Mouse (Mus musculus) embryonic facial prominence, embryonic 12.5 days (tissue): ENCODE measurements around the gene Cckbr. TPM values are rescaled to one million over a fixed set of nuclear protein-coding genes. Genes with fewer than 3 reads are reported as not detected.
A peak's percentile ranks its signal among the peaks of the same experiment; 100 is the strongest.
"Not testable (repeated sequence)": the region's sequence is repeated elsewhere in the genome, so short reads cannot be mapped to it uniquely, and the experiment has no call there.

Experiments
- ATAC-seq: fragments of 200-750 bp; cut with Nextera tagmentation; 2 replicates; pipeline ENCODE4 v1.8.0; 2017; ENCODE audit not compliant: insufficient number of reproducible peaks, insufficient read depth, low FRiP score, low TSS enrichment
- H3K27ac ChIP-seq: fragments of 300-500 bp; sonication (generic); 2 replicates; pipeline ENCODE4 v1.5.1; 2016; ENCODE audit warnings: mild to moderate bottlenecking
- H3K27me3 ChIP-seq: fragments of 300-500 bp; sonication (generic); 2 replicates; pipeline ENCODE4 v1.6.1; 2016; ENCODE audit warnings: mild to moderate bottlenecking, moderate library complexity
- H3K36me3 ChIP-seq: fragments of 300-500 bp; sonication (generic); 2 replicates; pipeline ENCODE4 v1.6.1; 2016; ENCODE audit warnings: mild to moderate bottlenecking
- H3K4me1 ChIP-seq: fragments of 300-500 bp; sonication (generic); 2 replicates; pipeline ENCODE4 v1.6.1; 2016
- H3K4me2 ChIP-seq: fragments of 300-500 bp; sonication (generic); replicated peaks from 2 replicates; pipeline ENCODE4 v1.6.1; 2016; ENCODE audit warnings: mild to moderate bottlenecking, moderate library complexity
- H3K4me3 ChIP-seq: fragments of 300-500 bp; sonication (generic); 2 replicates; pipeline ENCODE4 v1.5.1; 2016; ENCODE audit warnings: mild to moderate bottlenecking
- H3K9ac ChIP-seq: fragments of 300-500 bp; sonication (generic); 2 replicates; pipeline ENCODE4 v1.6.1; 2016; ENCODE audit warnings: mild to moderate bottlenecking, moderate library complexity
- H3K9me3 ChIP-seq: fragments of 300-500 bp; sonication (generic); 2 replicates; pipeline ENCODE4 v1.6.1; 2016; ENCODE audit warnings: mild to moderate bottlenecking, moderate library complexity
- WGBS: fragments of 180-500 bp; shearing (Covaris S2); methylation state at CpG from one replicate; pipeline ENCODE4 v1.1.7; 2016; 5-methylcytosine and 5-hydroxymethylcytosine counted together
- polyA plus RNA-seq: library from polyadenylated mRNA; unstranded; fragments of >200 nt; fragmentation: Nextera tagmentation; extraction: Ambion mirVana; gene quantifications from 2 replicates; pipeline ENCODE4 v1.2.1, GENCODE M21; 2016

Cckbr gene
- polyA plus RNA-seq, 1 experiment from 2014 or later = 0.47 TPM

DNA sequence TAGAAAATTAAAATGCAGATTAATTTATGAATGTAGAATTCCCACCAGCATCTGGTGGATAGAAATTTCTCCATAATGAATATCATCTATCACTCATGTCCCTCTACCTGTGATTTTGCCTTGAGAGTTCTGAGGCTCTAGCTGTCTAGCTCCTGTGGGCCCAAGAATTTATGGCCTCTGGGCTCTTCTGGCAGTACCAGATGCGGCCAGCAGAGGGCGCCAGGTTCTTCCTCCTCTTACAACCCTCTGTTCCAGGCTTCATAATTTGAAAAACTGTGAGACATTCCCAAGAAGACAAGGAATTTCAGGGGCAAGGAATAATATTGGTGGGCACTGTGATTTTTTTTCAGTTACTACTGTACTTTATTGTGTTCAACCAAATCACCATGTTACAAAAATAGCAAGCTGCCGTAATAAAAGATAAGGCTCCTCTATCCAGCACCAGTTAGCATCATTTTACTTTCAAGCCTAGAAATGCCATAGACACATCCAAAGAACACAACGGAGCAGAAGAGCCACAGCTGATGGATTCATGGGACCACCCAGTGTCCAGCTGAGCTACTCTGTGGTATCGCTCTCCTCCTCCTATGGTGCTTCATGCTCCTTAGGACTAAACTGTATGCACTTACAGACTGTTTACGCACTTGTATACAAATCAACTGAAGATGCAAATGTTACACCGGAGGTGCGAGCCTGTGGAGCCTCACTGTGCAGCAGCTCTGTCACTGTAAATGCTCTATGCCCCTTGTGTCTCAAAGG, 13.5 kb upstream of the Cckbr start:
- not testable (repeated sequence) for H3K9me3 ChIP-seq, H3K36me3 ChIP-seq, ATAC-seq, H3K4me3 ChIP-seq, H3K9ac ChIP-seq, H3K27ac ChIP-seq, H3K4me2 ChIP-seq, H3K27me3 ChIP-seq, H3K4me1 ChIP-seq
- 63% methylated on average over 8 of the region's 8 CpGs for WGBS

GRCm38 (mm10) chr7:105414385-105414784, 11.1 kb upstream of the Cckbr start:
- no peak overlapping the region for H3K27ac ChIP-seq

DNA sequence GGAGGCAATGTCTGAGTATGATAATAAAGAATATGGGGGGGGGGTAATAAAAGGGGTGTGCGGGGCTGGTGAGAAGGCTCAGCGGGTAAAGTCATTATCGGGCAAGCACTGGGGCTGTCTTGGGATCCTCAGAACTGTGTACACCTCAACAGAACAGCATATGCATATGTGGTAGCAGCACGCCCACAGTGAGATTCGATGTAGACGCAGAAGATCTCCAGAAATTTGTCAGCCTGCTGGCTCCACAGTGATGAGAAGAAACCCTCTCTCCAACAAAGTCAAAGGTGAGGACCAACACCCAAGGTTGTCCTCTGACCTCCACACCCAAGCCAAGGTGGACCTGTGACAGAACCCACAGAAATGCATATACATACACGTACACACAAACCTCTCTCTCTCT, 9.0 kb upstream of the Cckbr start:
- no peaks in the 10 kb centered on the region for H3K36me3 ChIP-seq
- no peak overlapping the region for H3K4me3 ChIP-seq
- H3K27ac ChIP-seq = no peak overlapping the region
- no peak overlapping the region for H3K9ac ChIP-seq
- ATAC-seq = no peak
- no peak overlapping the region for H3K4me2 ChIP-seq
- no peaks in the 10 kb centered on the region for H3K27me3 ChIP-seq
- H3K4me1 ChIP-seq = no peaks in the 10 kb centered on the region
- 94% methylated on average over 7 of the region's 7 CpGs for whole genome bisulfite sequencing
- no peaks in the 10 kb centered on the region for H3K9me3 ChIP-seq

More at GRCm38 (mm10) chr7:105414385-105414784, 11.1 kb upstream of the Cckbr start:
- Histone ChIP-seq H3K27me3 (no peaks in the 10 kb centered on the region), H3K4me3 (no peak overlapping the region), H3K9me3 (no peaks in the 10 kb centered on the region), H3K4me2 (no peak overlapping the region), H3K36me3 (no peaks in the 10 kb centered on the region), H3K4me1 (no peaks in the 10 kb centered on the region), H3K9ac (no peak overlapping the region)
- WGBS = 53% methylated on average over 6 of the region's 6 CpGs
- ATAC-seq = no peak

- H3K36me3 ChIP-seq = no peaks in the 10 kb centered on the region
- H3K4me2 ChIP-seq = no peak overlapping the region
- ATAC-seq = no peak
- no peaks in the 10 kb centered on the region for H3K27me3 ChIP-seq
- H3K4me3 ChIP-seq = no peak overlapping the region
- no peaks in the 10 kb centered on the region for H3K4me1 ChIP-seq
- H3K9ac ChIP-seq = no peak overlapping the region
- no peak overlapping the region for H3K27ac ChIP-seq
- 82% methylated on average over 5 of the region's 5 CpGs for WGBS
- H3K9me3 ChIP-seq = no peaks in the 10 kb centered on the region
These were observed 7.4 kb upstream of the Cckbr start for GRCm38 (mm10) chr7:105418106-105418505.

DNA sequence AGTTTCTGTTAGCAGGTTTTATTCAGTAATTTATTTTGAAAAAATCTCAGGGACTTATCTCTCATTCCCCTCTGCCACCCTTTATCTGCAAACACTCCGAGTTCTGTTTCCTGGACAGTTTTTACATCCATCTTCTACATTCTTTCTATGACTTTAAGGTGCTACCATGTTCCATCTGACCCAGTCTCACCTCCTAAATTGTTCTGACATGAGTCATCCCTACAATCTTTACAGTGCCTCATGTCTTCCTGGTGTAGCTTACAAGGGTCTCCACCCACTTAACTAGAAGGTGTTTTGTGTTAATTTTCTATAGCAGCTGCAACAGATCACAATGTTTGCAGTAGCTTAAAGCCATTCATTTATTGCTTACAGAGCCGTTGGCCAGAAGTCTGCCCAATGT, 4.6 kb upstream of the Cckbr start:
- no peak overlapping the region for H3K9ac ChIP-seq
- no peak for ATAC-seq
- H3K4me3 ChIP-seq = no peak overlapping the region
- no peaks in the 10 kb centered on the region for H3K4me1 ChIP-seq
- no peak overlapping the region for H3K4me2 ChIP-seq
- 57% methylated on average over 2 of the region's 2 CpGs for whole genome bisulfite sequencing
- no peaks in the 10 kb centered on the region for H3K36me3 ChIP-seq
- no peaks in the 10 kb centered on the region for H3K9me3 ChIP-seq
- no peak overlapping the region for H3K27ac ChIP-seq
- H3K27me3 ChIP-seq = peaks cover 26% of the 10 kb centered on the region

DNA sequence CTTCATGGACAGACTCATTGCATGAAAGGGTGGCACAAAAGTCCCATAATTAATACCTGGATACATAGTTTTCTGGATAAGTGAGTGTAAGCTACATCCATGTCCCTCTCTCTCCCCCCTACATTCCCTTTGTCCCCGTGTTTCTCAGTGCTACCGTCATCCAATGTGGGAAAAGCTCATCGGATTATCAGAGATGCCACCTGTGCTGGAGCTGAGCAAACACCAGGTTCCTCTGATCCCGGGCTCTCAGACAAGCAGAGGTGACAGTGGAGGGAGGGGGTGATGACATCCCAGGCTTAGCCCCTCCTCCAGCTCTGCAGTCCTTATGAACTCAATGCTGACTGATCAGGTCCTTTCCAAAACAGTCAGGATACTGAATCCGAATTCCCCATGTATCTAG, 1.2 kb upstream of the Cckbr start:
- ATAC-seq = no peak
- Histone ChIP-seq H3K4me2 (no peak overlapping the region), H3K27ac (no peak overlapping the region), H3K9ac (no peak overlapping the region), H3K4me1 (no peaks in the 10 kb centered on the region), H3K9me3 (no peaks in the 10 kb centered on the region), H3K4me3 (no peak overlapping the region), H3K27me3 (peaks cover 46% of the 10 kb centered on the region), H3K36me3 (no peaks in the 10 kb centered on the region)
- WGBS = 21% methylated on average over 5 of the region's 5 CpGs

GRCm38 (mm10) chr7:105426051-105426450, 520 bp downstream of the Cckbr start:
- peak overlapping the region; percentile 42 for H3K4me3 ChIP-seq
- 4% methylated on average over 11 of the region's 11 CpGs for WGBS
- no peak overlapping the region for H3K27ac ChIP-seq
- no peaks in the 10 kb centered on the region for H3K4me1 ChIP-seq
- peak overlapping the region; percentile 70 for H3K4me2 ChIP-seq
- ATAC-seq = peak; percentile 36; the same call in 1 of the 2 replicates
- H3K9ac ChIP-seq = peak overlapping the region; percentile 31; the same call in 1 of the 2 replicates
- H3K36me3 ChIP-seq = no peaks in the 10 kb centered on the region
- peaks cover 50% of the 10 kb centered on the region for H3K27me3 ChIP-seq
- H3K9me3 ChIP-seq = no peaks in the 10 kb centered on the region

DNA sequence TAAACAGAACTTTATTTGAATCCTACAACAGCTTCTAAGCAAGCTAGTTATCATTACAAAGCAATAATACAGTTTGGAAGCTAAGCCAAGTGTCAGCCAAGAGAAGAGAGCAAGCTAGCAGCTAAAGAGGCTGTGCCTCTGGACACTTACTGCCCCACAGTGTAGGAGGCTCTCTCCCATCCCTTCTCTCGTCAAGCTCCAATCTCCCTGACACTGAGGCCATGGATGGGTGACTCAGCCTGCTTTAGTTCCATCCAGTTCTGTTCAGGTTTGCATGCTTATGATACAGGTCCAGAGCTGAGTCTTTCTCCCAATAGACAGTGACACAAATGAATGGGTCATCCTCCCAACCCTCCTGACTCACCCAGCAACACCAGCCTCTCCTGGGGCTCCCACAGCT, 6.5 kb downstream of the Cckbr start:
- 23% methylated on average over 1 of the region's 1 CpGs for WGBS
- Histone ChIP-seq H3K9ac (no peak overlapping the region), H3K36me3 (no peaks in the 10 kb centered on the region), H3K4me3 (no peak overlapping the region), H3K27me3 (peaks cover 13% of the 10 kb centered on the region), H3K4me2 (no peak overlapping the region), H3K9me3 (no peaks in the 10 kb centered on the region), H3K4me1 (no peaks in the 10 kb centered on the region), H3K27ac (no peak overlapping the region)
- ATAC-seq = no peak

- H3K9me3 ChIP-seq = no peaks in the 10 kb centered on the region
- no peaks in the 10 kb centered on the region for H3K4me1 ChIP-seq
- no peak overlapping the region for H3K9ac ChIP-seq
- no peak for ATAC-seq
- H3K4me3 ChIP-seq = no peak overlapping the region
- 0 out of 2 replicates have a peak, but pooled peaks cover 4% of the 10 kb centered on the region for H3K27me3 ChIP-seq
- 86% methylated on average over 17 of the region's 17 CpGs for WGBS
- H3K36me3 ChIP-seq = no peaks in the 10 kb centered on the region
- H3K4me2 ChIP-seq = no peak overlapping the region
- no peak overlapping the region for H3K27ac ChIP-seq
These were observed 8.3 kb downstream of the Cckbr start for GRCm38 (mm10) chr7:105433859-105434258.

DNA sequence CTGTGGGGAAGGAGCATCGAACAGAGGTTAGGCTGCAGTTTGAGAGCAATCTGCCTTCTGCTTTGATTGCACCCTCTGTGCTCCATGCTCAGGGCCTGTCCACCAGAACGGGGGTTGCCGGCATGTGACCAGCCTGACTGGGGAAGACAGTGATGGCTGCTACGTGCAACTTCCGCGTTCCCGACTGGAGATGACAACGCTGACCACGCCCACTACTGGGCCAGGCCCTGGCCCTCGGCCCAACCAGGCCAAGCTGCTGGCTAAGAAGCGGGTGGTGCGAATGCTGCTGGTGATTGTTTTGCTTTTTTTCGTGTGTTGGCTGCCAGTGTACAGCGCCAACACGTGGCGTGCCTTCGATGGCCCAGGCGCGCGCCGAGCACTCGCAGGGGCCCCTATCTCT, 9.3 kb downstream of the Cckbr start:
- no peak overlapping the region for H3K4me3 ChIP-seq
- 87% methylated on average over 22 of the region's 22 CpGs for WGBS
- no peak overlapping the region for H3K4me2 ChIP-seq
- no peak overlapping the region for H3K27ac ChIP-seq
- no peak overlapping the region for H3K9ac ChIP-seq
- H3K27me3 ChIP-seq = 0 out of 2 replicates have a peak, but pooled peaks cover 2% of the 10 kb centered on the region
- H3K4me1 ChIP-seq = no peaks in the 10 kb centered on the region
- ATAC-seq = no peak
- H3K36me3 ChIP-seq = no peaks in the 10 kb centered on the region
- no peaks in the 10 kb centered on the region for H3K9me3 ChIP-seq

GRCm38 (mm10) chr7:105437979-105438772, 12.6 kb downstream of the Cckbr start:
- no peak for ATAC-seq
- Histone ChIP-seq H3K4me3 (no peak overlapping the region), H3K4me1 (no peaks in the 10 kb centered on the region), H3K9ac (no peak overlapping the region), H3K9me3 (no peaks in the 10 kb centered on the region), H3K36me3 (no peaks in the 10 kb centered on the region), H3K4me2 (no peak overlapping the region), H3K27ac (no peak overlapping the region), H3K27me3 (no peaks in the 10 kb centered on the region)
- WGBS = 58% methylated on average over 7 of the region's 7 CpGs

DNA sequence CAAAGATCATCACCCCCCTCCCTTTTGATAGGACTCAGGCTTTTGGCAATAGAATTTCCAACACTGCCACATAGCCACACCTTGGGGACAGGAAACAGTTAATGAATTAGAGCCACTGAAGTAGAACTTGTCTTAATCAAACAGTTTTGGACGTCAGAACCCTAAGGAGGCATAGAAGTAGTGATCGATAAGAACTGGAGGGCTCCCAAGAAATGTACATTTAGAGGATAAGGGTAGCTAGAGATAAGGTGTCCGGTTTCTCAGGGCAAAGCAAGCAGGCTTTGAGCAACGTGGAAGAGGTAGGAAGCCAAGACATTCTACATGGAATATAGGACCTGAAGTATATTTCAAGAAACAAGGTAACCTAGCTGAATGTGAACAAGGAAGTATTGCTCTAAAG, 15.9 kb downstream of the Cckbr start:
- 66% methylated on average over 4 of the region's 4 CpGs for WGBS
- Histone ChIP-seq H3K27me3 (no peaks in the 10 kb centered on the region), H3K36me3 (no peaks in the 10 kb centered on the region), H3K4me2 (no peak overlapping the region), H3K9me3 (no peaks in the 10 kb centered on the region), H3K9ac (no peak overlapping the region), H3K4me1 (no peaks in the 10 kb centered on the region), H3K4me3 (no peak overlapping the region), H3K27ac (no peak overlapping the region)
- no peak for ATAC-seq
